Mouse (Mus musculus): ENCODE results near the gene Rad51b. TPM values are rescaled to one million over a fixed set of nuclear protein-coding genes. Genes with fewer than 3 reads are reported as not detected.

Rad51b gene
- total and polyA plus RNA-seq, 3 experiments: 1.6 to 45.5 (median 22.0) TPM

DNA sequence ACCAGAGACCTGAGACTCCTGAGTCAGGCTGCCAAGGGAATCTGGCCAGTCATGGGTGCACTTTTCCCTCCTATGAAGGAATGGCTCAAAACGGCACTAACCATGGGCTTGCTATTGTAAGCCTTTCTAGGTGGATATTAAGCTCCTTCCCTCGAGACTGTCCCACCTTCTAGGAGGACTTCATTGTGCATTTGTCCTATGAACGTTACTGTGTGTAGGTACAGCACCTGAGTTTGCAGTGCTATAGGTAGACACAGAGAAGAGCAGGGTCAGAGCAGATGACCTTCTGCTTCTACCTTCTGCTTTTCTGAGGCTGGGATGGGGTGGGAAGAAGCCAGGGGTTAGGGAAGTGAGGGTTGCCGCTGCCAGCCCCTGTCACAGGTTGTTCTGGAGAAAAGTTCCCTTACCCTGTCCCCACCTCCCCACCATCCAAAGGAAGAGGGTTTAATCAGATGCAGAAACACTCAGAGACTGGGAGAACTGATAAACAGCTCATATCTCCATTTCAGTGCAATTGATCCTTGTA is 329.5 kb downstream of the Rad51b start:
- ATAC-seq (ENCODE audit: extremely low read depth, insufficient number of reproducible peaks, low FRiP score, poor library complexity, severe bottlenecking) (no peak), DNase-seq (ENCODE audit: low spot score) (no peak)
- TF ChIP-seq TAL1 (conservative IDR thresholded peaks at IDR 0.05; ENCODE audit: low read depth, low read length): no peak
- no peak for TF ChIP-seq GATA2 (IDR thresholded peaks at IDR 0.05; ENCODE audit: borderline replicate concordance, low read depth, low read length)
- H3K4me3 ChIP-seq (ENCODE audit: low read depth, low read length): no peak overlapping the region
- peaks cover 43% of the 10 kb centered on the region for H3K4me1 ChIP-seq (ENCODE audit: insufficient read depth, low read depth, low read length)
- H3K9me3 ChIP-seq (replicated peaks): no peaks in the 10 kb centered on the region
- H3K27me3 ChIP-seq (ENCODE audit: insufficient read depth, low read length): no peaks in the 10 kb centered on the region
- H3K36me3 ChIP-seq (replicated peaks): peaks cover 3% of the 10 kb centered on the region

DNA sequence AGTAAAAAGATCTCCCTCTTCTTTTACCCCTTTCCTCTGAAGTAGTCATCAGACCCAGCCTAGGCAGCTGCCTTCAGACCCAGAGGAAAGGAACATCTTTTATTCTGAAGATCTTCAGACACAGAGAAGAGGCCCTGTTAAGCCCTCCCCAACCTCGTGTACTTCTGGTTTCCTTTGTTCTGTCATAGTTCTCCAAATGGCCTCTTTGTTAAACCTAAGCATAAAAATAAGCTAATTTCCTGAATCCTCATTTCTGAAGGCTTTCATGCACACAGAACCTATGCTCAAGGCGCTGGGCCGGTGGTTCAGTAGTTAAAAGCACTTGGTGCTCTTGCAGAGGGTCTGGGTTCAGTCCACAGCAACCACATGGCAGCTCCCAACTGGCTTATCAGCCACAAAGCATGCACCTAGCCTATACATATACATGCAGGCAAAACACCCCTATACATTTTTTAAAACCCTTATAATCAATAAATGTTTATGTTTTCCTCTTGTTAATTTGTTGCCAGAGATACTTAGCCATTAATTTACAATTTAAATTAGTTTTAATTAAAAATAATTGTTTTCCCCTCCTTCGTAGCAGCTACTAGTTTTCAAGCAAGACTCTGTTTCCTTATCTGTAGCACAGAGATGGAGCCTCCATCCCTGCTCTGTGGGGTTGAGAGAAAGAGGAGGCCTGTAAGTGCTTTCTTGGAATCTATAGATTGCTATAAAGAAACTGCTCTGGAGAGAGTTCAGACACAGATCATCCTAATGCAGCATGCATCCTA is 330.5 kb downstream of the Rad51b start:
- H3K9me3 ChIP-seq (replicated peaks): no peaks in the 10 kb centered on the region
- no peaks in the 10 kb centered on the region for H3K27me3 ChIP-seq (ENCODE audit: insufficient read depth, low read length)
- TF ChIP-seq GATA1 (IDR thresholded peaks at IDR 0.05; ENCODE audit: borderline replicate concordance, low read length) (no peak), TAL1 (conservative IDR thresholded peaks at IDR 0.05; ENCODE audit: low read depth, low read length) (no peak), CTCF (IDR thresholded peaks at IDR 0.05; ENCODE audit: low read depth, low read length) (no peak), GATA2 (IDR thresholded peaks at IDR 0.05; ENCODE audit: borderline replicate concordance, low read depth, low read length) (no peak)
- H3K4me3 ChIP-seq (ENCODE audit: low read depth, low read length): no peak overlapping the region
- DNase-seq (ENCODE audit: low spot score) (no peak), ATAC-seq (ENCODE audit: extremely low read depth, insufficient number of reproducible peaks, low FRiP score, poor library complexity, severe bottlenecking) (no peak)
- H3K4me1 ChIP-seq (ENCODE audit: insufficient read depth, low read depth, low read length): peaks cover 43% of the 10 kb centered on the region
- peaks cover 3% of the 10 kb centered on the region for H3K36me3 ChIP-seq (replicated peaks)

DNA sequence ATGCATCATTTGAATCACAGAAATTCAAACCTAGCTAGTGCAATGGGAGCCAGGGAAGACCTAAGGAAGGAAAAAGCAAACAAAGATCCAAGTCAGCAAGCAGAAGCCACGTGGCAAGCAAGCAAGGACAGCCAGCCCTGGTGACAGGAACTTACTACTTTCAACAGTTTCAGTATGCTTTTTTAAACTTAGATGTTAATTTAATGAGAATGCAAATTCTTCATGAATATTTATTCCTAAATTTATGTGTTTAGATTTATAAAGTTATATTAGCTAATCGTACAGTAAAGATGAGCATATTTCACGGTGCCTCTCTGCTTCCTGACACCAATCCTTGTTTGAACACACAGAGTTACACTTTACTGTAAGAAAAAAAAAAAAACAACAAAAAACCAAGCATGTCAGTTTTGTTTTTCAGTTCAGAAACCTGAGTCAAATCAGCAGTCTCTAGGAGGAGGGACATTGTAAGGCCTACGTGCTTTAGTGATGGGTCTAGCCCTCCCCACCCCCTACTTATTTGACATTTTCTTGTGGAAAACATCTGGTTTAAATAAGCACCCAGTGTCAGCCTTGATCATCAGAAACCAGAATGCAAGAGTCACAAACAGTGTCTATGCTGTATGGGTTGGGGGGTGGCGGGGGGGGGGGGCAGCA is 331.2 kb downstream of the Rad51b start:
- Histone ChIP-seq H3K9me3 (replicated peaks) (no peaks in the 10 kb centered on the region), H3K36me3 (replicated peaks) (peaks cover 3% of the 10 kb centered on the region), H3K4me1 (ENCODE audit: insufficient read depth, low read depth, low read length) (peaks cover 43% of the 10 kb centered on the region), H3K4me3 (ENCODE audit: low read depth, low read length) (no peak overlapping the region), H3K27me3 (ENCODE audit: insufficient read depth, low read length) (no peaks in the 10 kb centered on the region)
- TF ChIP-seq GATA1 (IDR thresholded peaks at IDR 0.05; ENCODE audit: borderline replicate concordance, low read length): no peak
- no peak for TF ChIP-seq TAL1 (conservative IDR thresholded peaks at IDR 0.05; ENCODE audit: low read depth, low read length)
- TF ChIP-seq GATA2 (IDR thresholded peaks at IDR 0.05; ENCODE audit: borderline replicate concordance, low read depth, low read length): no peak
- no peak for TF ChIP-seq CTCF (IDR thresholded peaks at IDR 0.05; ENCODE audit: low read depth, low read length)
- TF ChIP-seq POLR2AphosphoS5 (IDR thresholded peaks at IDR 0.05; ENCODE audit: insufficient replicate concordance, low read depth, low read length): no peak
- ATAC-seq (ENCODE audit: extremely low read depth, insufficient number of reproducible peaks, low FRiP score, poor library complexity, severe bottlenecking) (no peak), DNase-seq (ENCODE audit: low spot score) (no peak)

DNA sequence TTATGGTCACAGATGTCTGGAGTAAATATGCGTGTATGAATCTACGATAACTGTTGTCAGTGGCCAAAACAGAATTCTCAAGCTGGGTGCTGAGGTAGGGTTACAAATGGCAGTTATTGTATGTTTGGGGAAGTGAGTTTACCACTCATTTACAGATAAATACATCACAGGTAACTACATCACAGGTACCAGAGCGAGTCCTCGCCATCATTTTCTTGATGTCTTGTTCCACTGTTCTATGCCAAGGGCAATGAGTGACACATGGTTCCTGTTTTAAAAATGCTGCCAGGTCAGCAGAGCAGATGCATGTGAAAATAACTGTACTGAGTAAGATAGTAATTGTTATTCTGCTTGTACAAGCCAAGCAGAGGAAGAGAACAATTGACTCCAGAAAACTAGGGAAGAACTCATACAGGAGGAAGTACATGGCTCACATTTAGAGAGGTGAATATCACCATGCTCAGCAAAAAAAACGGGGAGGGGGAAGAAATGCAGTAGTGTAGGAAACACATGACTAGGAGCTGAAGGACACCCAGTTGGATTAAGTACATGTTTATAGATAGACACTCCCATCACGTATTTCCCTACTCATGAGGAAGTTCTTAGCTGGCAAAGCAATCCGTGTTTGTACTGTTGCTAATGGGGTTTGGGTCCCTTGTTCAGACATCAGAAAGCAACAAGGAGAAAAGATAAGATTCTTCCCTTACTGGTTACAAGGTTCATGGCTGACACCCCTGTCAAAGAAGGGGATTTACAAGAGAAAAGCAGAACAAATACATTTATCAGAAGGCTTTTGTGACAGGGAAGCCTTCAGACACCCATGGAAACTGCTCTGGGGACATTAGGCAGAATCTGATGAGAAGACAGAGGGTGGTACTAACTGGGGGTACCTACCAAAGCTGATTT is 333.1 kb downstream of the Rad51b start:
- peaks cover 35% of the 10 kb centered on the region for H3K4me1 ChIP-seq (ENCODE audit: insufficient read depth, low read depth, low read length)
- no peak for DNase-seq (ENCODE audit: low spot score)
- peaks cover 3% of the 10 kb centered on the region for H3K36me3 ChIP-seq (replicated peaks)
- ATAC-seq (ENCODE audit: extremely low read depth, insufficient number of reproducible peaks, low FRiP score, poor library complexity, severe bottlenecking): no peak
- TF ChIP-seq GATA2 (IDR thresholded peaks at IDR 0.05; ENCODE audit: borderline replicate concordance, low read depth, low read length): no peak
- TF ChIP-seq POLR2AphosphoS5 (IDR thresholded peaks at IDR 0.05; ENCODE audit: insufficient replicate concordance, low read depth, low read length): no peak
- no peak for TF ChIP-seq GATA1 (IDR thresholded peaks at IDR 0.05; ENCODE audit: borderline replicate concordance, low read length)
- no peak for TF ChIP-seq TAL1 (conservative IDR thresholded peaks at IDR 0.05; ENCODE audit: low read depth, low read length)
- TF ChIP-seq CTCF (IDR thresholded peaks at IDR 0.05; ENCODE audit: low read depth, low read length): no peak
- no peaks in the 10 kb centered on the region for H3K9me3 ChIP-seq (replicated peaks)
- H3K27me3 ChIP-seq (ENCODE audit: insufficient read depth, low read length): no peaks in the 10 kb centered on the region
- H3K4me3 ChIP-seq (ENCODE audit: low read depth, low read length): no peak overlapping the region

DNA sequence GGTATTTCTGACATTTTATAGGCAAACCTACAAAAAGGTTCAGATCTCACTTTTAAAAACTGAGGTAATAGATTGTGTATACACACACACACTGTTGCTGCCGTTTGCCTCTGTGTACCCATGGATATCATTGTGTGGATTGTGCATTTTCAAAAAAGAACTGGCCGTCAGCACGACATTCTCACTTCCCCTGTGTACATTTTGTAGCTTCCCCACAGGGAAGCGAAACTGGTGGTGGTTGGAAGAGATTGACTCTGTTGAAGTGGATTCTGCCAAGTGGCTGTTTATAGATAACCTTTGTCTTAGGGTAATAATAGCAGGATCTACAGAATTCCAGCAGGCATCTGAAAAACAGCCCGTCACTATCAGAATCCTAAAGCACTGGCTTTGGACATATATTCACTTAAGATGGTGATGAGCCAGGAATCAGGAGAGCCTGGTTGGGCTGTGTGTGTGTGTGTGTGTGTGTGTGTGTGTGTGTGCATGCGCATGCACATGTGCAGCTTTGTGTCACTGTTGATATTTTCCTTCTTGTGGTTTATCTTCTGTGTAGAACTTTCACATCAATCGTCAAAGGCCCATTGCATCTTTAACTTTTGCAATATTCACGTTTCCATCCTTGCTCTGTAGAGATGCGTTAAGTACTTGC is 336.5 kb downstream of the Rad51b start:
- TF ChIP-seq GATA2 (IDR thresholded peaks at IDR 0.05; ENCODE audit: borderline replicate concordance, low read depth, low read length) (no peak), CTCF (IDR thresholded peaks at IDR 0.05; ENCODE audit: low read depth, low read length) (no peak), GATA1 (IDR thresholded peaks at IDR 0.05; ENCODE audit: borderline replicate concordance, low read length) (no peak)
- H3K4me1 ChIP-seq (ENCODE audit: insufficient read depth, low read depth, low read length): peaks cover 16% of the 10 kb centered on the region
- H3K27me3 ChIP-seq (ENCODE audit: insufficient read depth, low read length): no peaks in the 10 kb centered on the region
- no peak for DNase-seq (ENCODE audit: low spot score)
- H3K36me3 ChIP-seq (replicated peaks): no peaks in the 10 kb centered on the region
- no peak for ATAC-seq (ENCODE audit: extremely low read depth, insufficient number of reproducible peaks, low FRiP score, poor library complexity, severe bottlenecking)
- no peaks in the 10 kb centered on the region for H3K9me3 ChIP-seq (replicated peaks)
- no peak overlapping the region for H3K4me3 ChIP-seq (ENCODE audit: low read depth, low read length)
